Mouse (Mus musculus) left cerebral cortex, postnatal 10 days (tissue): Measurements from ENCODE around the gene Cltb. TPM values are rescaled to one million over a fixed set of nuclear protein-coding genes. Genes with fewer than 3 reads are reported as not detected.

Experiments used
- DNase-seq, 2 experiments: peaks; one replicate each; pipeline ENCODE4 v3.0.0; 2021 to 2022; ENCODE audit warnings: low spot score in 2 of 2, mixed read lengths in 1 of 2; ENCODE audit errors: extremely low spot score in 1 of 2
- intact Hi-C: fragments of 180-260 bp; cut with DNase I; formaldehyde crosslinking; loops from one replicate; pipeline ENCODE4 v1.15.1; 2025
- total RNA-seq, 2 experiments: library from RNA; stranded (reverse); gene quantifications; 2 replicates each; pipeline ENCODE4 v1.2.3; 2021

Gene Cltb
- total RNA-seq, 2 experiments from 2014 or later = 325 to 333 TPM

- DNase-seq = no peak
- intact Hi-C loops = no loop called here
Measured at GRCm38 (mm10) chr13:54598622-54599143, 12.5 kb downstream of the Cltb start.

- intact Hi-C loops = no loop called here
- no peak for DNase-seq
Measured at GRCm38 (mm10) chr13:54596870-54597269, 14.3 kb downstream of the Cltb start.

GRCm38 (mm10) chr13:54596107-54596690 lies 14.9 kb downstream of the Cltb start:
- DNase-seq = no peak
- intact Hi-C loops = no loop called here

GRCm38 (mm10) chr13:54593617-54594016 lies 17.5 kb downstream of the Cltb start:
- DNase-seq = peak in 1 of 2 experiments; percentile 61
- intact Hi-C loops = no loop called here

GRCm38 (mm10) chr13:54591776-54592356 lies 19.3 kb downstream of the Cltb start:
- no peak for DNase-seq
- intact Hi-C loops = no loop called here

- intact Hi-C loops = no loop called here
- DNase-seq = peak; percentile 97
Measured at GRCm38 (mm10) chr13:54589996-54590951, 20.9 kb downstream of the Cltb start, which contains the start of the genes Nop16 and Higd2a. Nop16 (minus strand) TSS chr13:54590090. Higd2a (plus strand) TSS chr13:54590207.

GRCm38 (mm10) chr13:54589414-54589995 lies 21.6 kb downstream of the Cltb start:
- DNase-seq = no peak
- intact Hi-C loops = no loop called here

- intact Hi-C loops = no loop called here
- no peak for DNase-seq
Measured at GRCm38 (mm10) chr13:54585831-54586230, 25.3 kb downstream of the Cltb start.

- DNase-seq = no peak
- intact Hi-C loops = no loop called here
Measured at GRCm38 (mm10) chr13:54582860-54583259, 28.3 kb downstream of the Cltb start.

GRCm38 (mm10) chr13:54582126-54582525 lies 29.0 kb downstream of the Cltb start:
- no peak for DNase-seq
- intact Hi-C loops = no loop called here

- intact Hi-C loops = no loop called here
Measured at GRCm38 (mm10) chr13:54581385-54581784, 29.8 kb downstream of the Cltb start.

GRCm38 (mm10) chr13:54577652-54578507 lies 33.3 kb downstream of the Cltb start:
- intact Hi-C loops = no loop called here
- no peak for DNase-seq

More at GRCm38 (mm10) chr13:54581385-54581784, 29.8 kb downstream of the Cltb start:
- no peak for DNase-seq

GRCm38 (mm10) chr13:54575489-54575888 lies 35.7 kb downstream of the Cltb start:
- no peak for DNase-seq
- intact Hi-C loops = no loop called here

- DNase-seq = peak; percentile 69 to 87
- intact Hi-C loops = no loop called here
Measured at GRCm38 (mm10) chr13:54574854-54575481, 36.2 kb downstream of the Cltb start, which contains the start of gene Arl10. Arl10 (plus strand) TSS chr13:54575015.

GRCm38 (mm10) chr13:54572621-54573020 lies 38.5 kb downstream of the Cltb start:
- intact Hi-C loops = no loop called here
- DNase-seq = no peak

GRCm38 (mm10) chr13:54571637-54572036 lies 39.5 kb downstream of the Cltb start:
- intact Hi-C loops = no loop called here
- DNase-seq = peak in 1 of 2 experiments; percentile 37

GRCm38 (mm10) chr13:54570736-54571135 lies 40.4 kb downstream of the Cltb start:
- no peak for DNase-seq
- intact Hi-C loops = no loop called here

GRCm38 (mm10) chr13:54569282-54569681 lies 41.9 kb downstream of the Cltb start:
- no peak for DNase-seq

More at GRCm38 (mm10) chr13:54569282-54569681, 41.9 kb downstream of the Cltb start:
- intact Hi-C loops = no loop called here
